Mouse (Mus musculus) lung, embryonic 14.5 days (tissue): ENCODE data around the gene Chd9. TPM values are rescaled to one million over a fixed set of nuclear protein-coding genes. Genes with fewer than 3 reads are reported as not detected.

ENCODE experiments used
- ATAC-seq: fragments of 200-750 bp; cut with Nextera tagmentation; 2 replicates; pipeline ENCODE4 v1.8.0; 2017; ENCODE audit warnings: mild to moderate bottlenecking, moderate TSS enrichment, moderate library complexity; ENCODE audit not compliant: insufficient read depth
- DNase-seq: peaks from one replicate; pipeline ENCODE4 v3.0.0-alpha.2; 2015
- H3K27ac ChIP-seq: fragments of 300-500 bp; sonication (generic); 2 replicates; pipeline ENCODE4 v1.5.1; 2014; ENCODE audit warnings: low read depth, mild to moderate bottlenecking, moderate library complexity
- H3K27me3 ChIP-seq: fragments of 300-500 bp; sonication (generic); 2 replicates; pipeline ENCODE4 v1.6.1; 2014; ENCODE audit warnings: low read length, control low read depth; ENCODE audit not compliant: insufficient read depth
- H3K36me3 ChIP-seq: fragments of 300-500 bp; sonication (generic); 2 replicates; pipeline ENCODE4 v1.6.1; 2014; ENCODE audit warnings: control low read depth; ENCODE audit not compliant: insufficient read depth
- H3K4me1 ChIP-seq: fragments of 300-500 bp; sonication (generic); 2 replicates; pipeline ENCODE4 v1.6.1; 2014; ENCODE audit warnings: antibody characterized with exemption, control low read depth; ENCODE audit not compliant: insufficient read depth
- H3K4me2 ChIP-seq: fragments of 300-500 bp; sonication (generic); 2 replicates; pipeline ENCODE4 v1.6.1; 2014; ENCODE audit warnings: mild to moderate bottlenecking
- H3K4me3 ChIP-seq: fragments of 300-500 bp; sonication (generic); 2 replicates; pipeline ENCODE4 v1.5.1; 2014; ENCODE audit warnings: low read depth, low read length
- H3K9ac ChIP-seq: fragments of 300-500 bp; sonication (generic); 2 replicates; pipeline ENCODE4 v1.6.1; 2014
- H3K9me3 ChIP-seq: fragments of 300-500 bp; sonication (generic); 2 replicates; pipeline ENCODE4 v1.6.1; 2016; ENCODE audit warnings: low read depth, low read length, control low read depth
- CTCF ChIP-seq: IDR thresholded peaks from 2 replicates; pipeline ENCODE4 v1.5.1; 2016; ENCODE audit warnings: antibody characterized with exemption, low read depth
- WGBS: fragments of 180-500 bp; shearing (Covaris S2); extraction: QIAGEN DNeasy Blood & Tissue Kit; methylation state at CpG from one replicate; pipeline ENCODE4 v1.1.7; 2014; 5-methylcytosine and 5-hydroxymethylcytosine counted together
- polyA plus RNA-seq: library from polyadenylated mRNA; unstranded; fragments of >200 nt; fragmentation: Nextera tagmentation; extraction: Ambion mirVana; gene quantifications from 2 replicates; pipeline ENCODE4 v1.2.1, GENCODE M21; 2014

The Chd9 gene
- polyA plus RNA-seq, 1 experiment from 2014 or later = 72.5 TPM

DNA sequence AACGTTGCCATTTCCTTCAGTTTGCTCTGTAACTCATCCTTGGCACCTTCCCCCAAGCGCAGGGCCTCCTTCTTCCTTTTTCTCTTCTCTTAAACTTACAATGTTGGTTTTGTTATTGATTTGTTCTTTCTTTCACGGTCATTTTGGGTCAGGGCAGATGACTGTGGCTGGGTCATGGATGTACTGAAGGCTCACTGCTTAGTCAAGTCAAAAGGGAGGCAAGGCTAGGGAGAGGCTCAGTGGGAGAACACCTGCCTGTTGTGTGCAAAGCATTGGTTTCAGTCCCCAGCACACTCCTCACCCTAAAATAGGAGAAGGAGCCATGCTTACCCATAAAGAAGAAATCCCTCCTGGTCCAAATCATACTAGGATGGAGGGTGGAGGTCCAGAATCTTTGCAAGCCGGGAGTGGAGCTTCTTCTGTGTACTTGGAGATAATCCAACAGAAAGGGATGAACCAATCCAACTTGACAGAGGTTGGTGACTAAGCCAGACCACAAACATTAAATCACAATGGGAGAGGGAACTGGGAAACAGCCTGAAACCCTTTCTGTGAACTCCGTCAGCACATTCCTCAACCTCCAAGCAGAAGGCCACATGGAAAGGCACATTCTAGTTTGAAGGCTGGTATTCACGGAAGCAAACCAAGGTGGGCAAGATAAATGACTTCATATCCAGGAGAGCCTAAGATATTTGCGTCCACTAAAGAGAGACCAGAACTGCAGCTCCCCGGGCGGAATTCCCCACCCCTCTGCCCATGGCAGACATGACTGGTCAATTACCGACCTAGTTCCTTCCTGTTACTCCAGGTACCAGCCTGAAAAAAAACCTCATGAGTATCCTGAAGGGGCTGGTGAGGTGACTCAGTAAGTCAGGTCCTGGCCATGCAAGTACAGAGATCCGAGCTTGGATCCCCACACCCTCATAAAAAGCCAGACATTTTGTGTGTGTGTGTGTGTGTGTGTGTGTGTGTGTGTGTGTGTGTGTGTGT, 11.9 kb downstream of the Chd9 start:
- no peak for ATAC-seq
- Histone ChIP-seq H3K9me3 (no peaks in the 10 kb centered on the region), H3K36me3 (no peaks in the 10 kb centered on the region), H3K4me2 (no peak overlapping the region), H3K9ac (no peak overlapping the region), H3K4me1 (no peaks in the 10 kb centered on the region), H3K4me3 (no peak overlapping the region), H3K27me3 (no peaks in the 10 kb centered on the region), H3K27ac (no peak overlapping the region)
- WGBS = 65% methylated on average over 11 of the region's 11 CpGs
- no peak for TF ChIP-seq CTCF
- DNase-seq = no peak

DNA sequence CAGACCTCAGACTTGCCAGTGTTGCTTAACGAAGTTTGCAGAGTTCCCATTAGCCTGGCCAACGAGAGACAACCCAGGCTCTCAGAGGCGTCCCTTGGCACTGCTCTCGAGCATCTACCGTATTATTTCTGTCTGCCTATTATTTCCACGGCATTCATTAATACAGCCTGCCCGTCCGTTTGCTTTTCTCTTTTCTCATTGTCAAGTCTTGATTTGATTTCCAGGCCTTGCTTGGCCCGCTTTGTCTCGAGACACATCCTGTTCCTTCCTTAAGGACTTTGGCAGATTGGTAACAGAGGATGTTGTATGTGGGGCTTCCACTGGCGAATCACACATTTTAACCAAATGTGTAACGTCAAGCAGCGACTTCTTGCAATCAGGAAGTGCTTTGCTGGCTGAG, 13.2 kb downstream of the Chd9 start:
- Histone ChIP-seq H3K9ac (no peak overlapping the region), H3K27ac (no peak overlapping the region), H3K4me3 (no peak overlapping the region), H3K27me3 (no peaks in the 10 kb centered on the region), H3K9me3 (no peaks in the 10 kb centered on the region), H3K4me1 (no peaks in the 10 kb centered on the region), H3K36me3 (no peaks in the 10 kb centered on the region), H3K4me2 (no peak overlapping the region)
- DNase-seq (no peak), ATAC-seq (no peak)
- WGBS = 69% methylated on average over 13 of the region's 13 CpGs
- TF ChIP-seq CTCF = no peak

GRCm38 (mm10) chr8:90843127-90843526, 15.0 kb downstream of the Chd9 start:
- Histone ChIP-seq H3K9ac (no peak overlapping the region), H3K36me3 (no peaks in the 10 kb centered on the region), H3K4me2 (no peak overlapping the region), H3K27ac (no peak overlapping the region), H3K27me3 (no peaks in the 10 kb centered on the region), H3K4me3 (no peak overlapping the region), H3K9me3 (no peaks in the 10 kb centered on the region), H3K4me1 (no peaks in the 10 kb centered on the region)
- 87% methylated on average over 6 of the region's 6 CpGs for WGBS
- ATAC-seq (no peak), DNase-seq (no peak)
- TF ChIP-seq CTCF = no peak

DNA sequence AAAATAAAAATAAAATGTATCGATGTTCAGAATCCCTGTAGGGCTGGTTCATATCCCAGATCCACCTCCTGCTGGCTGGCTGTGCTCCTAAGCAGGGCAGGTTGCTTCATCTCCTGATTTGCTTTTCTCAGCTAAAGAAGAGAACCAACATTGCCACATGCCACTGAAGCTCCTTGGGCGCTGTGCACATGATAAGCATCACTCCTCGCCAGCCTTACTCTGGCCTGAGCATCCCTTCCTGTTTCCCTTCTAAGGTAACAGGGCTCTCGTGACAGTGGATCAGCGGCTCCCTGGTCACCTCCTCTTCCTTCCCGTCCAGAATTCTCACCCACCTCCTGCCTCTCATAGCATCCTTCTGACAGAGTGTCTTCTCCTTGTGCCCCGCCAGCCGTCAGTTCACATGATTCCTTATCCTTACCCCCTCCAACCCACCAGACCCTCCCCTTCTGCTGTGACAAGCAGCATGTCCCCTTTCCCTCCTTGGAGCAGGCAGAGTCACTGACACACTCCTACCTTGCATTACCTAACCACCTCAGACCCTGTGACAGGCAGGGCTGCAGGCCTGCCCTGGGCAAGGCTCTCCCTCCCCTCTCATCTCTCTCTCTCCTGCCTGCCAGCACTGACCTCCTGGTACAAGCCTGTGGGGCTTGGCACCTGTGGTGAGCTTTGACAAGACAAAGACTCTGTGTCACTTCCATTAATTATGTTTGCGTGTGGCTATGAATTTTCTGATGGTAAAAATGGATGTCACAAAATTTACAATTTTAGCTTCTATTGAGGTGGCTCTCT, 16.2 kb downstream of the Chd9 start:
- Histone ChIP-seq H3K4me3 (no peak overlapping the region), H3K36me3 (no peaks in the 10 kb centered on the region), H3K27ac (no peak overlapping the region), H3K9ac (no peak overlapping the region), H3K4me2 (no peak overlapping the region), H3K9me3 (no peaks in the 10 kb centered on the region), H3K4me1 (no peaks in the 10 kb centered on the region), H3K27me3 (no peaks in the 10 kb centered on the region)
- WGBS = 63% methylated on average over 9 of the region's 9 CpGs
- TF ChIP-seq CTCF = no peak
- ATAC-seq (no peak), DNase-seq (no peak)

DNA sequence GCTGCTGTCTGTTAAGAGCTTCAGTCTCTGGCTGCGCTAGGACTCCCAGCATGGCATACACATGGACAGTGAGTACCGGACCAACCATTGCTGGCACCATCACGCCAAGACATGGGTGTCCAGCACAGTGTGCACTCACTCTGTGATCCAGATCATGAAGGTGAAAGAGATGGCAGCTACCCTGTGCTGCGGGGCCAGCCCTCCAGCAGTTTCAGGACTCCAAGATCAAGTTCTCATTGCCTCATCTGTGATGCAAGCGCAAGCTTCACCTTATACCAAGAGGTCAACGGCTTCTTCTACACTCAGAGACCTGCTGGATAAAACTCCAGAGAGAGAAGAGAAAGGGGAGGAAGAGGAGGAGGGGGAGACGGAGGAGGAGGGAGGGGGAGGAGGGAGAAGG, 19.8 kb downstream of the Chd9 start:
- H3K4me2 ChIP-seq = no peak overlapping the region
- H3K4me3 ChIP-seq = no peak overlapping the region
- TF ChIP-seq CTCF = no peak
- no peaks in the 10 kb centered on the region for H3K4me1 ChIP-seq
- no peaks in the 10 kb centered on the region for H3K27me3 ChIP-seq
- H3K9me3 ChIP-seq = no peaks in the 10 kb centered on the region
- H3K27ac ChIP-seq = no peak overlapping the region
- DNase-seq (no peak), ATAC-seq (no peak)
- H3K36me3 ChIP-seq = no peaks in the 10 kb centered on the region
- no peak overlapping the region for H3K9ac ChIP-seq
- 78% methylated on average over 7 of the region's 7 CpGs for WGBS

GRCm38 (mm10) chr8:90849462-90850050, 21.4 kb downstream of the Chd9 start:
- ATAC-seq (no peak), DNase-seq (peak; percentile 18)
- Histone ChIP-seq H3K4me3 (no peak overlapping the region), H3K27me3 (no peaks in the 10 kb centered on the region), H3K9me3 (no peaks in the 10 kb centered on the region), H3K9ac (no peak overlapping the region), H3K4me2 (no peak overlapping the region), H3K36me3 (no peaks in the 10 kb centered on the region), H3K4me1 (peaks cover 3% of the 10 kb centered on the region; the same call in 1 of the 2 replicates), H3K27ac (no peak overlapping the region)
- 63% methylated on average over 11 of the region's 11 CpGs for WGBS
- TF ChIP-seq CTCF = no peak

- no peaks in the 10 kb centered on the region for H3K36me3 ChIP-seq
- peaks cover 6% of the 10 kb centered on the region; the same call in 1 of the 2 replicates for H3K4me1 ChIP-seq
- ATAC-seq (no peak), DNase-seq (no peak)
- no peaks in the 10 kb centered on the region for H3K27me3 ChIP-seq
- H3K4me3 ChIP-seq = no peak overlapping the region
- no peak overlapping the region for H3K27ac ChIP-seq
- no peaks in the 10 kb centered on the region for H3K9me3 ChIP-seq
- no peak overlapping the region for H3K9ac ChIP-seq
- 56% methylated on average over 8 of the region's 8 CpGs for WGBS
- H3K4me2 ChIP-seq = no peak overlapping the region
- TF ChIP-seq CTCF = no peak
Measured at GRCm38 (mm10) chr8:90851544-90851943, 23.4 kb downstream of the Chd9 start.
